Mouse (Mus musculus) thymus, postnatal 10 days (tissue): ENCODE measurements around the gene Adipor2.
"Not testable (repeated sequence)": the region's sequence is repeated elsewhere in the genome, so short reads cannot be mapped to it uniquely, and the experiment has no call there.

Source experiments
- DNase-seq, 2 experiments: peaks; one replicate each; pipeline ENCODE4 v3.0.0; 2021; ENCODE audit warnings: low spot score in 2 of 2

Gene Adipor2

GRCm38 (mm10) chr6:119417354-119417753 is at the start of gene Adipor2:
Adipor2 (minus strand) TSS chr6:119417704.
- DNase-seq = no peak

- DNase-seq = no peak
These were observed 48.7 kb upstream of the Adipor2 start for GRCm38 (mm10) chr6:119466161-119466560.

GRCm38 (mm10) chr6:119460391-119460790 is 42.9 kb upstream of the Adipor2 start:
- DNase-seq = no peak

GRCm38 (mm10) chr6:119459041-119459440 is 41.5 kb upstream of the Adipor2 start:
- no peak for DNase-seq

GRCm38 (mm10) chr6:119458166-119458565 is 40.7 kb upstream of the Adipor2 start:
- no peak for DNase-seq

GRCm38 (mm10) chr6:119451981-119452499 is 34.5 kb upstream of the Adipor2 start:
- no peak for DNase-seq

GRCm38 (mm10) chr6:119450965-119451943 is 33.8 kb upstream of the Adipor2 start:
- no peak for DNase-seq

GRCm38 (mm10) chr6:119449060-119449499 is 31.6 kb upstream of the Adipor2 start:
- peak; percentile 17 to 53 for DNase-seq

- DNase-seq = no peak
These were observed 31.0 kb upstream of the Adipor2 start for GRCm38 (mm10) chr6:119448321-119449059.

GRCm38 (mm10) chr6:119445671-119446607 is 28.4 kb upstream of the Adipor2 start:
- no peak for DNase-seq

- peak; percentile 44 to 83 for DNase-seq
These were observed 26.5 kb upstream of the Adipor2 start for GRCm38 (mm10) chr6:119443742-119444645.

- DNase-seq = not testable (repeated sequence)
These were observed 25.2 kb upstream of the Adipor2 start for GRCm38 (mm10) chr6:119442729-119443128.

- DNase-seq = no peak
These were observed 20.6 kb upstream of the Adipor2 start for GRCm38 (mm10) chr6:119437894-119438761.

- no peak for DNase-seq
These were observed 16.9 kb upstream of the Adipor2 start for GRCm38 (mm10) chr6:119434394-119434793.

GRCm38 (mm10) chr6:119431751-119432324 is 14.3 kb upstream of the Adipor2 start:
- DNase-seq = no peak

- peak in 1 of 2 experiments; percentile 40 for DNase-seq
These were observed 13.0 kb upstream of the Adipor2 start for GRCm38 (mm10) chr6:119430508-119430907.

- DNase-seq = no peak
These were observed 11.8 kb upstream of the Adipor2 start for GRCm38 (mm10) chr6:119429311-119429710.

GRCm38 (mm10) chr6:119428611-119429010 is 11.1 kb upstream of the Adipor2 start:
- DNase-seq = peak in 1 of 2 experiments; percentile 50

GRCm38 (mm10) chr6:119421001-119421400 is 3.5 kb upstream of the Adipor2 start:
- no peak for DNase-seq
